Mouse (Mus musculus): ENCODE data around the gene Rnft2.

Gene Rnft2

DNA sequence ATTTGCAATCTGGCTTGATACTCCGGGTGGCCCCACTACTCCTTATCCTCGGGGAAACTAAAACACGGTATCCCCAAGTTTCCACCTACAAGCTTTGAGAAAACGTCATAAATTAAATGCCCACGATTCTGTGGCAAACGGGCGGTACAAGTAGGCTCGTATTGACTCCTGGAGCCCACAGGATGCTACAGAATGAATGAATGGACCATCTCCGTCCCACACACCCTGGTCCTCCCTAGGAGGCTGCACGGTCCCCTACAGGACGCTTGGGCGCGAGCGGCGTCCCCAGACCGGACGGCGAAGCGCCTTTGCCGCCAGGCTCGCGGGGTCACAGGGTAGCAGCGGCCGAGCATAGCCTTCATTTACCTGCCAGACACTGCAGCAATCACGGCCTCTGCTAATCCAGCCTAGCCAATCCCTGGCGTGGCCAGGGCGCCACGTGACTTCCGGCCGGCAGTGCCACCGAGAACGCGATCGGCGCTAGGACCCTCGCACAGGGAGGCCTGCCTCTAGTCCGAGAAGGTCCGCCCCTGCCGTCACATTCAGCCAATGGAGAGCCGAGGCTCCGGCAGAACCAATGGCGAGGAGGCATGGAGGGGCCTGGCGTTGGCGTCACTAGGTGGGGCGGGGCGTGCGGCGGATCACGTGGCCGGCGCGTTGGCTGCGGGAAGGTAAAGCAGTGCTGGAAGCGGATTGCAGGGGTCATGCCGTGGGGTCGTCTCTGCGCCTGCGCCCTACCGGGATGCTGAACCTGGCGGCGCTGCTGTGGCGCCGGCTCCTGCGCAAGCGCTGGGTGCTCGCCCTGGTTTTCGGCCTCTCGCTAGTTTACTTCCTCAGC, at the start of gene Rnft2, which contains the start of gene 2410131K14Rik:
Gene Rnft2, minus strand, starts transcription at position 511 of the 838 bp plus-strand sequence.
Gene 2410131K14Rik, plus strand, starts transcription at position 622 of the 838 bp plus-strand sequence.
- DNase-seq (ENCODE audit: low spot score in 2 of 2): peak; percentile 96 to 98

DNA sequence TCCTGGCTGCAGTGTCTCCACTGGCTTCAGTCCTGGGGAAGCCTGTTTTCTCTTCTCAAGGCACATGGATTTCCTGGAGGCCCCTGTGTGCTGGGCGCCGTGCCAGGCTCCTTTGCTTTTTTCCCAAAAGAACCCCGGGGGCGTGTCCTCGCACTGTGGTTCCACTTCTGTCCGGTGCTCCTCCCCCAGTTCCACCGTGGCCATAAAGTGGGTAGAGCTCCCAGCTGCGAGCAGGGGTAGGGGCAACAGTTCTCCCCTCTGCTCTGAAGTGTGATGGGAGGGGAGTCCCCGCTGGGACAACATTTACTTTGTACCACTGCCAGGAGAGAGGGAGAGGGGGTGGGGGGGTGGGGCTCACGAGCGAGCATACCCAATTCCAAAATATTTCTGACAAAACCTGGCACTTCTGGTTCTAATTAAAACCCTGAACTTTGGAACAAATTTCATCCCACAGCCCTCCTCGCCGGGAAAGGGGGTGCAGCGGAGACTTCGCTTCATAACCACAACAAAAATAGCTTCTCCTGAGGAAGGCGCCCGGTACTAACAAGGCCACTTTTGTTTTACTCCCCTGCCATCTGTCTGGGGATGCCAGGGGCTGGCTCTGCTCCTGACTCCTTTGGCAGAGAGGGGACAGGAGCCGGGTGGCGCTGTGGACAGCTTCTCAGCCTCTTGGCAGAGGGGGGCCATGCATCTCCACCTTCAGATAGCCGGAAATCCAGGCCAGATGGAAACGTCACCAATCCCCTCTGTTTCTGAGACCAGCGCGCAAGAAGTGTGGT, 49.4 kb upstream of the Rnft2 start:
- DNase-seq (ENCODE audit: low spot score in 2 of 2): peak in 1 of 2 experiments; percentile 36

- DNase-seq (ENCODE audit: low spot score in 2 of 2): no peak
Measured at GRCm38 (mm10) chr5:118292476-118292875, 47.6 kb upstream of the Rnft2 start.

DNA sequence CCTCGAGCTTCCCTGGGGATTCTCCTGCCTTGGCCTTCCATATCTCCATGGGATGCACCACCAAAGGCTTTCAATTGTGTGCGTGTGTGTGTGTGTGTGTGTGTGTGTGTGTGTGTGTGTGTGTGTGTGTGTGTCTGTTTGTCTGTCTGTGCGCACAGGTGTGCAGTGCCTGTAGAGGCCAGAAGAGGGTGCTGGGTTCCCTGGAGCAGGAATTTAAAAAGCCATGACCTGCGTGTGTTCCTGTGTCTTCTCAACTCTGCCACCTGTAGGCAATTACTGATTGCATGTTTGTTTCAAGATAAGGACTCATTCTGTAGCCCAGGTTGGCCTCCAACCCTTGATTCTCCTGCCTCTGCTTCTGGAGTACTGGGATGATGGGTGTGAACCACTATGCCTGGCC, 46.5 kb upstream of the Rnft2 start:
- no peak for DNase-seq (ENCODE audit: low spot score in 2 of 2)

GRCm38 (mm10) chr5:118277741-118278495, 33.0 kb upstream of the Rnft2 start:
- DNase-seq (ENCODE audit: low spot score in 2 of 2): no peak

- DNase-seq (ENCODE audit: low spot score in 2 of 2): no peak
Measured at GRCm38 (mm10) chr5:118276711-118277110, 31.8 kb upstream of the Rnft2 start.

GRCm38 (mm10) chr5:118276281-118276680, 31.4 kb upstream of the Rnft2 start:
- no peak for DNase-seq (ENCODE audit: low spot score in 2 of 2)

- DNase-seq (ENCODE audit: low spot score in 2 of 2): no peak
Measured at GRCm38 (mm10) chr5:118274546-118274945, 29.6 kb upstream of the Rnft2 start.

DNA sequence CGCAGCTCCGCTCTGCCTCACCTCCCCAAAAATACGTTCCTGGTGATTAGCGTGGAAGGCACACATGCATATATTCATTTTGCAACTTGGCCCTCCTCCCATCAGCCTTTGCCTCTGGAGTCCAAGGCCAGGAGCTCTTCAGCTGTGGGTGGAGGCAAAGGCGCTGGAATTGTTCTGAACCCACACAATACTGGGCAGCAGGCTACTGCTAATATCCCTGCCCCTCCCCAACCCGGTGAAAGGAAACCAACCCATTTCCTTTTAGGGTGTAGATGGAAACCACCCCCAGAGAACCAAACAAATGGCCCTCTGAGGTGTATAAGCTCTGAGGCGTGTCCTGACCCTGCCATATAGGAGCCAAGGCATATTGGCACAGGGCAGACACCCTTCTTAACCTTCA, 28.5 kb upstream of the Rnft2 start:
- DNase-seq (ENCODE audit: low spot score in 2 of 2): no peak

GRCm38 (mm10) chr5:118271449-118272110, 26.7 kb upstream of the Rnft2 start:
- no peak for DNase-seq (ENCODE audit: low spot score in 2 of 2)

GRCm38 (mm10) chr5:118268987-118269386, 24.1 kb upstream of the Rnft2 start:
- peak; percentile 73 to 90 for DNase-seq (ENCODE audit: low spot score in 2 of 2)

- no peak for DNase-seq (ENCODE audit: low spot score in 2 of 2)
Measured at GRCm38 (mm10) chr5:118266309-118266708, 21.4 kb upstream of the Rnft2 start.

DNA sequence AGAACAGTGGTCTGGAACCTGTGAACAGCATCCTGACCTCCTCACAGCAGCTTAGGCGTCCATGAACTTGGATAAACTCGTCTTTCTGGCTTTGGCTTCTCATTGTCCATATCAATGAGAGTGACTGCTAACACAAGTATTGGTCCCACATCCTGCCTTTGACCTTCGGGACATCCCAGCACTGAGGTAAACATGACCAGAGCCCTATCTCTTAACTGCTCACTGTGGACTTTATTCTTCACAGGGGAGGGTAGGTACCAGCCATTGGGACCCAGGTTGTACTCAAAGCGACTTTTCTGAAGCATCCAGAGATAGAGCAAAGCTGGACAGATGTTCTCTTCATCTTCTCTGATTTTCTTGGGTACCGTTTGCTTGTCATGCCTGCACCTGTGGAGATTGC, 20.4 kb upstream of the Rnft2 start:
- no peak for DNase-seq (ENCODE audit: low spot score in 2 of 2)

DNA sequence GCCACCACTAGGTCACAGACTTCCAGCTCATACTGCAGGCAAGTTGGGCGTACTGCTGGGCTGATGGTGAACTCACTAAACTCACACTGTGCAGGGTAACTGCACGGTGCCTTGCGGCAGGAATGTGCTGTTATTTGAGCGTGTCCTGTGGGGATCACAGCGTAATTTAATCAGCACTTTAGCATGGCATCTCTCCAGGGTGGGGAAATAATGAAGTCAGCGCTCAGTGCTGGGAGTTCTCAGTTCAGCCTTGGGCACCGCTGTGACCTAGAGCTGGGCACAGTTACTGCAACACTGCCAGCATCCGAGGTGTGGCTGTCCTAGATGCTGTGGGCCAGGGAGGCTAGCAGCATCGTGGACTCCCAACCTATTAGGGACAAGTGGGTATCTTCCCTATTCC, 19.4 kb upstream of the Rnft2 start:
- DNase-seq (ENCODE audit: low spot score in 2 of 2): no peak

DNA sequence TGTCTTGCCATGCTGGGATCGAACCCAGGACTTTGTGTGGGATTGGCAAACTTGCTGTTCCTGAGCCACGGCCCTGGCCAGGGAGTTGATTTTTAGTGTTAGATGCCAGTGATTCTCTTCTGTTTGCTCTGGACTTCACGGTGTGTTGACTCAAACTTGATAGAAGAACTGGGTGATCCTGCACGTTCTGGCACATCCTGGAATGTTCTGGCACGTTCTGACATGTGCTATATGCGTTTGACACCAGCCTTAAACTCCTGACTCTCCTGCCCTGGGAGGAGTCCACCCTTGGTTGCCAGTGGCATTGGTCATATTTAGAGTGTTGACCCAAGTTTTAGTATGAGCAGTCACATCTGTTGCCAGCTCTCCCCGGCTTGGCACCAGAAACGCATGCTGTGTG, 17.5 kb upstream of the Rnft2 start:
- DNase-seq (ENCODE audit: low spot score in 2 of 2): no peak

DNA sequence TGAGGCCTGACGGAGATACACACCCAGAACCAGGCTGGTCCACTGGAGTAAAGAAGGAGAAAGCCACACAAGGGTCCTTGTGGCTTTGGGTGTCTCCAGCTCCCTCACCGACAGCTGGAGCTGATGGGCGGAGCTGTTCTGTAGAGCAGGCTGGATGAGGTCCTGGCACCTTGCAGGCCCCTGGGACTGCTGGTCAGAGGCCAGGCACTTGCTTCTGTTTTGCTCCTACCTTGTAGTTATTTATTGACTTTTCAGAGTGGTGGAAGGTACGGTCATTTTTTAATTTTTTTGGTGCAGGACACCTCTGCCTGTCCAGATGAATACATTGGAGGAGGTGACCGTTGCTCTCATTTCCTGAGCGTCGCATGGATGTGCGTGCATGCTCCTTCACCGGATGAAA, 16.3 kb upstream of the Rnft2 start:
- DNase-seq (ENCODE audit: low spot score in 2 of 2): no peak

- DNase-seq (ENCODE audit: low spot score in 2 of 2): no peak
Measured at GRCm38 (mm10) chr5:118260642-118261041, 15.7 kb upstream of the Rnft2 start.

GRCm38 (mm10) chr5:118260055-118260454, 15.1 kb upstream of the Rnft2 start:
- DNase-seq (ENCODE audit: low spot score in 2 of 2): no peak

- no peak for DNase-seq (ENCODE audit: low spot score in 2 of 2)
Measured at GRCm38 (mm10) chr5:118259636-118260035, 14.7 kb upstream of the Rnft2 start.

DNA sequence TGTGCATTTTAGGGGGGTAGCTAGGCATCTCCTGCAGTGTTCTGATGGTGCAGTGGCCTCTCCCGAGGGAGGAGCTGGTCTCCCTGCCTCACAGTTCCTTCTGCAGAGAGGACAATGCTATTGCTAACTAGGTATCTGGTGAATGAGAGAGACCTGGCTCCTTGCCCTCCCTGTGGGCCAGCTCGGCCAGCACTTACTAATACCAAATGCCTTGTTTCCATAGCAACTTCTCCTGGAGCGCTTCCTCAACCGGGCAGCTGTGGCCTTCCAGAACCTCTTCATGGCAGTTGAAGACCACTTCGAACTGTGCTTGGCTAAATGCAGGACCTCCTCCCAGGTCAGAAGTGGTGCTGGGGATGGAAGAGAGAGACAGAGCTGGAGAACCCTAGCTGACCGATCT, 14.2 kb upstream of the Rnft2 start:
- no peak for DNase-seq (ENCODE audit: low spot score in 2 of 2)

- no peak for DNase-seq (ENCODE audit: low spot score in 2 of 2)
Measured at GRCm38 (mm10) chr5:118256981-118257380, 12.1 kb upstream of the Rnft2 start.

DNA sequence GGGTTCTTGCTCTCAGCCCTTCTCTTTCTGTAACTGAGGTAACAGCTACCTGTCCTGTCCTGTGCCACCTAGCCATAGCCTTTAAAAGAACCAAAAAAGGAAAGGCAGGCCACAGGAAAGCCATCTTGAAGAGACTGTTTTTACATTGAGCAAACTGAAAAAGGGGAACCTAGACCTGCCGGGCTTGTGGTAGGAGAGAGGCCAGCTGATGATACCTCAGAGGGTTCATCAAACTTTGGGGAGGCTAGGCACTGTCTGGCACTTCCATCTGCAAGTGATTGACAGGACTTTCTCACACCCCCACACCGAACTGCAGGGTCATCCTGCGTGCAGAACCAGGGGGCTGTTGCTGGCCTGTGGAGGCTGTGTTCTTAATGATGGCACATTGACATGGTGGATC, 8.6 kb upstream of the Rnft2 start:
- no peak for DNase-seq (ENCODE audit: low spot score in 2 of 2)
